Mouse (Mus musculus): ENCODE results near the gene Tmem82. TPM values are rescaled to one million over a fixed set of nuclear protein-coding genes. Genes with fewer than 3 reads are reported as not detected.
A peak's percentile ranks its signal among the peaks of the same experiment; 100 is the strongest.

Gene Tmem82
- polyA plus RNA-seq (2016; fragmentation: Nextera tagmentation; extraction: Ambion mirVana), result 0.86 and 1.0 TPM in 2 replicates

DNA sequence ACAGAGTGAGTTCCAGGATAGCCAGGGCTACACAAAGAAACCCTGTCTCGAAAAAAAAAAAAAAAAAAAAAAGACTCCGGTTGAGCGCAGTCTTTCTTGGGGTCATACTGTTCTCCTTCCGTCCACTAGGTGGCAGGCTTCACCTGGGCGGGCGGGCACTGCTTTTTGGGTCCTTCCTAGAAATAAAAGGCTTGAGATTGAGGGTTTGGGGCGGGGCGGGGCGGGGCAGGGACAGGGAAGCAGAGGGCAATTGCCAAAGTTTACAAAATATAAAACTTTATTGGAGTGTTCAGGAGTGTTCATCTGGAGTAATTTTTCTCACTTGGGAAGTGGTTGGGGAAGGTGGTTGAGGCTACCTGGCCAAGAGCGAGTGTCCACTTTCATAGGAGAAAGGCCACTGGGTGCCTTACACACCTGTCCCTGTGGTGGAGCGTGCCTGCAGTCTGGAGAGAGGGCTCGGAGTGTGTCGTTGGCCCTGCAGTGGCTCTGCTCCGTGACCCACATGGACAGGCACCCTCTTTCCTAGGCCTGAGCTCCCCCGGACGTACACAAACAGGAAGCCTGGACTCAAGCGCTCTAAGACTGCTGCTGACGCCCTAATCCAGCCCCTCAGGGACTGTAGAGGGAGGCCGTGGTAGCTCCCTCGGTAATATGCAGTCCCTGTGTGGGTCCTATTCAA is at the start of gene Tmem82:
Gene Tmem82, minus strand, starts transcription at position 69 of the 679 bp plus-strand sequence.
- WGBS, result 29% methylated on average over 20 of the region's 20 CpGs
- Histone ChIP-seq H3K4me3 (peak within 1 kb of the TSS; percentile 50), H3K9me3 (no peaks in the 10 kb centered on the region), H3K27me3 (ENCODE audit: poor library complexity, severe bottlenecking) (peaks cover 14% of the 10 kb centered on the region), H3K36me3 (replicated peaks) (no peaks in the 10 kb centered on the region), H3K27ac (peak within 1 kb of the TSS; percentile 78), H3K4me1 (peaks cover 39% of the 10 kb centered on the region)
- DNase-seq (ENCODE audit: extremely low spot score, low spot score), result peak; percentile 69

DNA sequence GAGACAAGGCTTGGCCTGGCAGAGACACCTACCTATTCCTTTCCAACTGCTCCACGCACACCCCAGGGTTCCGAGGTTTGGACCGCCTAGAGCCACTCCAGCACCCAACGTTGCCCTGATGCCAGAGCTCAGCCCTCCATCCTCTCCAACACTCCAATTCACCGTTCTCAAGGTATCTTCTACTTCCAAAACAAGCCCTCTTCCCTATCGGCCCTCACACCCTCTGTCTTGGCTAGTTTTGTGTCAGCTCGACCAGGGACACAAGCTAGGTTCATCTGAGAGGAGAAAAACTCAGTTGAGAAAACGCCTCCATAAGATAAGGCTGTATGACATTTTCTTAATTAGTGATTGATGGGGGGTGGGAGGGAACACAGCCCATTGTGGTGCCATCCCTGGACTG is 46.4 kb upstream of the Tmem82 start, which contains the start of gene Plekhm2:
Gene Plekhm2, minus strand, starts transcription at position 101 of the 400 bp plus-strand sequence.
- no peak for DNase-seq (ENCODE audit: extremely low spot score, low spot score)
- Histone ChIP-seq H3K36me3 (replicated peaks) (peaks cover 21% of the 10 kb centered on the region), H3K27ac (peak within 1 kb of the TSS; percentile 90), H3K27me3 (ENCODE audit: poor library complexity, severe bottlenecking) (peaks cover 3% of the 10 kb centered on the region; the same call in 1 of the 2 replicates), H3K4me1 (peaks cover 26% of the 10 kb centered on the region), H3K4me3 (peak within 1 kb of the TSS; percentile 87), H3K9me3 (no peaks in the 10 kb centered on the region)
- WGBS, result 71% methylated on average over 8 of the region's 8 CpGs

DNA sequence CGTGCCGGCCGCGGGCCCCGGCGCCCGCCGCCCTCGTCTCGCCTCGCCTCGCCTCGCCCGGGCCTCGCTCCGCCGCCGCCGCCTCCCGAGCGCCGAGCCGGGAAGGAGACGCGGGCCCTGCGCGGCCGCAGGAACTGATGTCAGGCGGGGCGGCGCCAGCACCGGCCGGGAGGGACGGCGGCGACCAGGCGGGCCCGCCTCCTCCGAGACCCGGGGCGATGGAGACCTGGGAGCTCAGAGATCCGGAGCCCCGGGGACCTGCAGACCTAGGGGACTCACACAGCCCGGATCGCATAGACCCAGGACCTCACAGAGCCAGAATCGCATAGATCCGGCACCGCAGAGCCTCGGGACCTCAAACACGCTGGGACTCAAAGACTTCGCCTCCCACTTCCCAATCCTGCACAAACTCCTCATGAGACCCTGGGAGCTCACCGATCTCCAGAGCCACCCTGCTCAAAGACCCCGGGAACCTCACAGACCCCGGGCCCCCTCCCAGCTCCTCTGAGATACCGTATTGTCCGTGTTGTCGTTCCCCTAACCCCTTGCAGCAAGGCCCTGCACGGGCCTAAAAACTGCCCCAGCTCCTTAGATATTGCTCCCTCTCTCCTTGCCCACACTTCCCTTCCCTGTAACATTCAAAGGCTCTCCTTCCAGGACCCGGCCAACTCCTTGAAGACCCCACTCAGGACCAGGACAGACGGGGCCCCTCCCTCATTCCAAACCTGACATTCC is 45.7 kb upstream of the Tmem82 start:
- 3% methylated on average over 59 of the region's 60 CpGs for WGBS
- Histone ChIP-seq H3K4me1 (peaks cover 26% of the 10 kb centered on the region), H3K36me3 (replicated peaks) (peaks cover 25% of the 10 kb centered on the region), H3K9me3 (no peaks in the 10 kb centered on the region), H3K27me3 (ENCODE audit: poor library complexity, severe bottlenecking) (peaks cover 3% of the 10 kb centered on the region; the same call in 1 of the 2 replicates), H3K4me3 (peak overlapping the region; percentile 87), H3K27ac (peak overlapping the region; percentile 90)
- peak; percentile 61 for DNase-seq (ENCODE audit: extremely low spot score, low spot score)

DNA sequence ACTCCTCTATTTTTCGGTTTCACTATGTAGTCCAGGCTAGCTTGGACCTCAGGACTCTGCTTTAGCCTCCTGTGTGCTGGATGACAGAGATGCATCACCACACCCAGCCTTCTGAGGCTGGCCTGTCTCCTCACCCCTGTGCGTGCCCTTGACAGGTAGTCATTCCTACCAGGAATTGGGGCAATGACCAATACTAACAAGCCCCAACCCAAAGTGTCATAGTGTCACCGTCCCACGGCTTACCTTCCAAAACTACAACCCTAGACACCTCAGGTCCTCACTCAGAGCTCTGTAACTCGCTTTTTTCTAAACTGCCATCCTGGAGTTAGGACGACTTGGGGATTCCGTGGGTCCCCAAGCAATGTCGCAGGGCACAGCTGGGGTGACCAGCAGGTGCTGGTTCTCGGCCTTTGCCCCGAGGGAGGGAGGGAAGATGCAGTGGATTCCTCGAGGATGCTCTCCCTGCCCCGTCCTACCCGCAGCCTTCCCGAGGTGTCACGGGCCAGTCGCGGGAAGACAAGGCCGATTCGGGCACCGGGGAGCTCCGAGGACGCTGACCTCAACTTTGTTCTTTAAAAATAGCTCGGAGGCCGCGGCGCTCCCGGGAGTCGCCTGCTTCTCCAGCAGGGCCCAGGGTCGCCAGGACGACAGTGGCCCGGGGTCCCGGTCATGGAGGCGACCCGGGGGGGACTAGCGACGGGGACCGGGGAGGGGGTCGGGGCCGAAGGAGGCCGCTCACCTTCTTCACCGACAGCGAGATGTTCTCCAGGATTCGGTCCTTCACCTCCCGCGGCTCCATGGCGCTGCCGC is 44.9 kb upstream of the Tmem82 start:
- 5% methylated on average over 47 of the region's 47 CpGs for WGBS
- DNase-seq (ENCODE audit: extremely low spot score, low spot score), result peak; percentile 50
- peak overlapping the region; percentile 90 for H3K27ac ChIP-seq

DNA sequence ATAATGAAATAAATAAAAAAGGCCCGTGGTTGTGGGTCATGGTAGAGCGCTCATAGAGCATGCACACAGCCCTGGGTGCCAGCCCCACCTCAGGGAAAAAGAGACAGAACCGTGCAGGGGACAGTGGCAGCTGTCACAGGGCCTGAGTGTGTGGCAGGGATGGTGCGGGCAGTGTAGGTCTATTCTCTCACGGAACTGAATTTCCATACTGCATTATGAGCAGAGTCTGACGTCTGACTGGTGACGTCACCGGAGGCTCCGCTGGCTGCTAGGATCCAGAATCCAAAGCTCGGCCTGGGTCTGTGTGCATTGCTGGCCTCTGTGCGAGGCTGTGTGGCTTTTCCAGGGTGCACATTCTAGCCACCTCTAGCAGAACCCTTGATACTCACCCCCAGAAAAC is 42.5 kb upstream of the Tmem82 start:
- no peaks in the 10 kb centered on the region for H3K9me3 ChIP-seq
- H3K36me3 ChIP-seq (replicated peaks), result peaks cover 53% of the 10 kb centered on the region
- H3K27me3 ChIP-seq (ENCODE audit: poor library complexity, severe bottlenecking), result peaks cover 2% of the 10 kb centered on the region; the same call in 1 of the 2 replicates
- H3K4me3 ChIP-seq, result no peak overlapping the region
- DNase-seq (ENCODE audit: extremely low spot score, low spot score), result no peak
- 95% methylated on average over 11 of the region's 11 CpGs for WGBS
- H3K4me1 ChIP-seq, result peaks cover 29% of the 10 kb centered on the region
- H3K27ac ChIP-seq, result no peak overlapping the region

More for the DNA sequence above, 44.9 kb upstream of the Tmem82 start:
- peaks cover 32% of the 10 kb centered on the region for H3K36me3 ChIP-seq (replicated peaks)
- H3K4me3 ChIP-seq, result peak overlapping the region; percentile 87
- peaks cover 3% of the 10 kb centered on the region; the same call in 1 of the 2 replicates for H3K27me3 ChIP-seq (ENCODE audit: poor library complexity, severe bottlenecking)
- H3K4me1 ChIP-seq, result peaks cover 26% of the 10 kb centered on the region
- H3K9me3 ChIP-seq, result no peaks in the 10 kb centered on the region

DNA sequence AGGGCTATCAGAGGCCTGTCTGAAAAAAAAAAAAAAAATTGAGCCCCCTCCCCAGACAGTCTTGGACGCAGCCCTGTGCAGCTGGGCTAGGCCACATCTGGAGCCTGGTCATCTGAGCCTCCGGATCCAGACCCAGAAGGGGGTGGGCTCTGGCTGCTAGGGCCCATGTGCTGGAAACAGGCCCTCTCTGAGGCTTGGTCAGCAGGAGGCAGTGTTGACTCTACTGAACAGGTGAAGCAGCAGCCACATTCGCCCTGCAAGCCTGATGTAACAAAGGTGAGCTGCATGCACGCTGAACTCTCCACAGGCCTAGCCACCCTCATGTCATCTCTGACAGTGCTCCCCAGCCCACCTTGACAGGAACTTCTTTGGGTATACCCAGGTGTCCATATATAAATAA is 41.3 kb upstream of the Tmem82 start:
- no peaks in the 10 kb centered on the region for H3K9me3 ChIP-seq
- peaks cover 22% of the 10 kb centered on the region for H3K4me1 ChIP-seq
- no peak for DNase-seq (ENCODE audit: extremely low spot score, low spot score)
- peaks cover 62% of the 10 kb centered on the region for H3K36me3 ChIP-seq (replicated peaks)
- no peak overlapping the region for H3K4me3 ChIP-seq
- no peaks in the 10 kb centered on the region for H3K27me3 ChIP-seq (ENCODE audit: poor library complexity, severe bottlenecking)
- 64% methylated on average over 4 of the region's 4 CpGs for WGBS
- H3K27ac ChIP-seq, result no peak overlapping the region

DNA sequence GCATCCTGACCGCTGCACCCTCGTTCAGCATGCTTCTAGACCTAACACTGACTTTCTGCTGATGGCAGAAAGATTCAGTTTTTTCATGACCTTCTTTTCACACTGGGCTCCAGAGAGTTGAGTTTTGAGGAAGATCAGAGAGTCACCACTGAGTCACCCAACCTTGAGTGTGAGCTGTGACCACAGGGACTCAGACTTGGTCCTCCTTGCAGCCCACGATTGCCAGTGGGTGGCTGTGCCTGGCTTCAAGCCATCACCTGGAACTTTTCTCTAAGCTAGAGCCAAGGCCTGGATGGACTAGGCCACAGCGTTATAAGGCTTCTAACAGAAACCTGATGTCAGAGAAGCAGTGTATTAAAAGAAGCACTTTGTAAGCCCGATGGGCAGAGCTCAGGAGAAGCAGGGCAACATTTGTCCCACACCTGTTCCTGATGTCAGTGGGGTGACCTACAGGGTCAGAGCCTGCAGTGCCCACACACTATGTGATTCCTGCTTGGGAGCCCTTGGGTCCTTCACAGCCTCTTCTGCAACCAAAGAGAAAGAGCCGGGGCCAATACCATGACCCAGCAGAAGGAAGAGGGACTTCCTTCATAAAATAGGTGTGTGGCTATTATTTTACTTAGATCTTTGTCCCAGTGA is 40.5 kb upstream of the Tmem82 start:
- Histone ChIP-seq H3K36me3 (replicated peaks) (peaks cover 69% of the 10 kb centered on the region), H3K4me1 (peaks cover 15% of the 10 kb centered on the region), H3K9me3 (no peaks in the 10 kb centered on the region), H3K27me3 (ENCODE audit: poor library complexity, severe bottlenecking) (no peaks in the 10 kb centered on the region), H3K27ac (no peak overlapping the region), H3K4me3 (no peak overlapping the region)
- no peak for DNase-seq (ENCODE audit: extremely low spot score, low spot score)
- WGBS, result 93% methylated on average over 6 of the region's 6 CpGs

DNA sequence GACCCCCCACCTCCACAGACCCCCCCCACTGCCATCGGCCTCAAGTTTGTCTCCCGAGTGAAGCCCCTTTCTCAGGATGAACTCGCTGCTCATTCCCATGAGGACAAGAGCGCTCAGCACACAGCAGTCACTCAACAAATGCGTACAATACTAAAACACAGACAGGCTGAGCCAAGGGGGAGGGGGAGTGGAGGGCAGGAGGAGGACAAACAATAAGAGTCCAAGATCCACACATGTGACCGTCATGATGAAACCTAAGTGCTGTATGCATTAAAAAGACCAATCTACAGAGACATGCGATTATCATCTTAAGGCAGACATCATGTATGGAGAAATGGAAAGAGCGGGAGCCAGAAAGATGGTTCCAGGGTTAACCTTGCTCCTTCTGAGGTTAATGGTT is 38.5 kb upstream of the Tmem82 start:
- no peak for DNase-seq (ENCODE audit: extremely low spot score, low spot score)
- no peaks in the 10 kb centered on the region for H3K27me3 ChIP-seq (ENCODE audit: poor library complexity, severe bottlenecking)
- H3K4me1 ChIP-seq, result peaks cover 3% of the 10 kb centered on the region; the same call in 1 of the 2 replicates
- no peak overlapping the region for H3K4me3 ChIP-seq
- H3K27ac ChIP-seq, result no peak overlapping the region
- H3K9me3 ChIP-seq, result no peaks in the 10 kb centered on the region
- H3K36me3 ChIP-seq (replicated peaks), result peaks cover 82% of the 10 kb centered on the region
- 92% methylated on average over 8 of the region's 8 CpGs for WGBS

DNA sequence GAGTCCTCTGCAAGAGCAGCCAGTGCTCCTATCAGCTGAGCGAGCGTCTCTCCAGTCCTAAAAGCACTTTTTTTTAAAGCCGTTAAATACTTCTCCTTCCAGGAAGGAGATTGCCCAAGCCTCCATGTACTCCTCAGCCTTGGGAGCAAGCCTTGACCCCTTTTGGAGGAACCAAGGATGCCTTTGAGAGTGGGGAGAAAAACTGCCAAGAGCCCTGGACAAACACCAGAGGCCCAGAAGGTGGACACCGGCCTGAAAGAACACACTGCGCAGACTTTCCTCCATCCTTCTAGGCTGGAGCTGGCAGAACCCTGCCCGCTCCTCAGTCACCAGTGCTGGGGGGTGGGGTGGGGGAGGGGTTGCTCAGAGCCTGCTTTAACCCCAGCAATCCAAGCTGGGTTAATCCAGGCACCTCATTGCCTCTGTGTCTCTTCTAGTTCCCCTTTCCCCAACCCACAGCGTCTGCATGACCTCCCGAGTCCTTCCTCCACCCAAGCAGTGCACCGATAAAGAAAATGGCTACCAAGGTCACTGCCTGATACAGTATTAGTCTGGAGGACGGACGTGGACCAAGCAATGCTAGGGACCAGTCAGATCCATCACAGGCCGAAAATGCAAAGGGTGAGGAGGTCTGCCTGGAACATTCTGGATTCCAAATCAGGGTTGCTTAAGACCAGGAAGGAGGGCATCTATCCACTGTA is 37.6 kb upstream of the Tmem82 start:
- Histone ChIP-seq H3K9me3 (no peaks in the 10 kb centered on the region), H3K27me3 (ENCODE audit: poor library complexity, severe bottlenecking) (no peaks in the 10 kb centered on the region), H3K27ac (no peak overlapping the region), H3K36me3 (replicated peaks) (peaks cover 84% of the 10 kb centered on the region), H3K4me1 (peaks cover 3% of the 10 kb centered on the region; the same call in 1 of the 2 replicates), H3K4me3 (no peak overlapping the region)
- WGBS, result 89% methylated on average over 12 of the region's 12 CpGs
- DNase-seq (ENCODE audit: extremely low spot score, low spot score), result no peak

DNA sequence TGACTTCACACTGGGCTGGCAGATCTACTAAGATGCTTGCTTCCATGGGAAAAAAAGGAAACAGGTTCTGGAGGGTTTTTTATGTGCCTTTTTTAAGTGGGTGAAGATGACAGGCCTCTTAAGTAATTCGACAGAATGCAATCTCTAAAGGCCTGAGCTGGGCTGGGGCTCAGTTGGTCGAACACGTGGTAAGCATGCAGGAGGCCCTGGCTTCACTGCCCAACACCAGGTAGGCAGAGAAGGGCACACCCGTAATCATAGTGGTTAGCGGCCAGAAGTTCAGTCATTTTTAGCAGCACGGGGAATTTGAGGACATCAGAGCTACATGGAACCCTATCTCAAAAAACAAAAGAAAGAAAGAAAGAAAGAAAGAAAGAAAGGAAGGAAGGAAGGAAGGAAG is 36.1 kb upstream of the Tmem82 start:
- Histone ChIP-seq H3K9me3 (no peaks in the 10 kb centered on the region), H3K27ac (no peak overlapping the region), H3K27me3 (ENCODE audit: poor library complexity, severe bottlenecking) (no peaks in the 10 kb centered on the region), H3K4me1 (peaks cover 3% of the 10 kb centered on the region; the same call in 1 of the 2 replicates), H3K4me3 (no peak overlapping the region), H3K36me3 (replicated peaks) (peaks cover 78% of the 10 kb centered on the region)
- DNase-seq (ENCODE audit: extremely low spot score, low spot score), result no peak
- 92% methylated on average over 6 of the region's 6 CpGs for WGBS

DNA sequence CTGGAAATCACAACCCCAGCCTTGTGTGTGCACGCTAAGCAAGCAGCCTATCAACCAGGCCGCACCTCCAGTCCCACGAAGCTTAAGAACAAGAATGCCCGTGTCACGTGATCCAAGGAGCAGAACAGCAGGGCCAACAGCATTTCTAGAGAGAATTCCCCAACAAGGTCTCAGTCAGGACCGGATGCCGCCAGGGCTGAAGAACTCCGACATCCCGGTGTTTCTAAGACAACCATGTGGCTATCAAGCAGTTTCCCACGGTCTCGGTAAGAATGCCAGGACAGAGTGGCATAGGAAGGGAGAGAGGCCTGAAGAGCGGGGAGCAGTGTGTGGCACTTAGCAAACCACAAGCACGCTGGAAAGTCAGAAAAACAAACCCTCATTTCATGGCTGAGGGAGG is 35.4 kb upstream of the Tmem82 start:
- no peak overlapping the region for H3K4me3 ChIP-seq
- H3K4me1 ChIP-seq, result peaks cover 3% of the 10 kb centered on the region; the same call in 1 of the 2 replicates
- no peaks in the 10 kb centered on the region for H3K9me3 ChIP-seq
- no peak overlapping the region for H3K27ac ChIP-seq
- WGBS, result 94% methylated on average over 13 of the region's 13 CpGs
- peaks cover 81% of the 10 kb centered on the region for H3K36me3 ChIP-seq (replicated peaks)
- DNase-seq (ENCODE audit: extremely low spot score, low spot score), result no peak
- H3K27me3 ChIP-seq (ENCODE audit: poor library complexity, severe bottlenecking), result no peaks in the 10 kb centered on the region

Data from forebrain, embryonic 10.5 days (tissue).